ENCODE assay signal across 8 mouse cellular contexts in the genomic region with DNA sequence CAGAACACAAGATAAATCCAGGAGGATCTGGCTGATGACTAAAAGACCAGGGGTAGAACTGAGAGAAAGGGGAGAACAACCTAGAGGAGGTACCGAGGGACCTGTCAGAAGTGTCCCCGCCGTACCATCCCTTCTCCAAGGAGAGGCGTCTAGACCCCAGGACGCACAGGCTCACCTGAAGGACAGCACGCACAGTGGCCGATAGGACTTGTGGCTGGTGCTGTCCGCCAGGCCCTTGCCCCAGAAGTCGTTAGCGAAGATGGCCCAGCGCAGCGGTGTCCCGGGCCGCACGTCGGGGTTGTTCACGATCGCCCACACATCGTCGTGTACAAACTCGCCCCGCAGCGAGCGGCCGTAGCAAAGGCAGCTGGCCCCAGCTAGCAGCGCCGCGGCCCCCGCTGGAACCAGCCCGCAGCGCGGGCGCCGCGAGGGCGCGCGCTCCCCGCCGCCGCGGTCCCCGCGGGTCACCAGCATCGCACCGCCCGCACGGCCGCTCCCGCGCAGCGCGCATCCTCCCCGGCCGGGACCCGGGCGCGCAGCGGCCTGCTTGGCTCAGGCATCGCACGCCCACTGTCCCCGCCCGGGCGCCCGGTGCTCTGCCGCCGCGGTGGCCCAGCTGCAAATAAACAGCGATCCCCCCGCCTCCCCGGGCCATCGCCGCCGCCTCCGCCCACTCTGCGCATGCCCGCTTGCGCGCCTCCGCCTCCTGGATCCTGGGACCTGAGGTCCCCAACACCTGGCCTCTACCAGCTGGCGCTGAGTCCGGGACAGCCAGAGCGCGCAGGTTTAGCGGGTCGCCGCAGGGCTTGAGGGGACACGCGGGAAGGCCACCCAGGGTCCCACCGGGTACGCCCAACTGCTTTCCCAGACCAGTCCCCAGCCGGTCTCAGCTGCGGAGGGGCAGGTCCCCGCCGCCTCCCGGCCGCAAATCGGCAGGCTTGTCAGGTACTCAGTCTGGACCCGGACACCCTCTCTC. TPM values are rescaled to one million over a fixed set of nuclear protein-coding genes. Genes with fewer than 3 reads are reported as not detected.
A peak's percentile ranks its signal among the peaks of the same experiment; 100 is the strongest.
DNase-seq lines count a peak whose midpoint lies in the region; ATAC-seq lines count a peak whose summit lies in the region.

Gene Tmtc1 (minus strand): TSS at position 664 of the 976 bp plus-strand sequence.

- intact Hi-C loops in left cerebral cortex, postnatal 36 days (cut with DNase I) = loop anchor here (5.0 to 10.0 kb wide), 3 partner anchors 111 to 298 kb away; no protein-coding TSS in a partner anchor

- DNase-seq in adrenal gland, adult 2 months = peak; percentile 92
- peak; percentile 73 for DNase-seq in embryo, embryonic 10 days (ENCODE audit: low spot score)
- DNase-seq in gastrocnemius, postnatal 25 days = peak; percentile 85
- DNase-seq in induced T-regulatory cell, adult 2 months (ENCODE audit: low read depth) = peak; percentile 9
- DNase-seq in left cerebral cortex, postnatal 36 days (ENCODE audit: low spot score in 2 of 2) = peak; percentile 76 to 82
- DNase-seq in mesoderm, embryonic 11.5 days (ENCODE audit: low read depth, low spot score) = peak; percentile 58
- DNase-seq in skeletal muscle tissue, adult 2 months (ENCODE audit: low read depth, low spot score) = peak; percentile 76

- ATAC-seq in erythroid progenitor cell, adult 5-6 weeks (replicated peaks; ENCODE audit: low FRiP score, poor library complexity, severe bottlenecking) = no peak

RNA-seq across cellular contexts. Expression of gene Tmtc1, which starts in this region (rescaled TPM):
- 10 to 100 TPM in 1 of 2 experiments, 1 to 10 TPM in 1; 9.8 to 14.3 TPM for total RNA-seq in adrenal gland, adult 2 months (2021)
- 4.0 and 6.4 TPM in 2 replicates for polyA plus RNA-seq in adrenal gland, adult 2 months (2012; rRNA removed)
- total RNA-seq in gastrocnemius, postnatal 25 days (2021) = 10 to 100 TPM; 64.0 to 64.8 TPM
- 10 to 100 TPM; 53.3 to 57.4 TPM for total RNA-seq in left cerebral cortex, postnatal 36 days (2021)
- 0.42 TPM in 1 of 2 replicates, not detected in the other for total RNA-seq in erythroid progenitor cell, adult 5-6 weeks (2015; ENCODE audit: low replicate concordance)
- total RNA-seq in erythroid progenitor cell, adult 5-6 weeks (2017; ENCODE audit: low replicate concordance) = 0.26 and 0.45 TPM in 2 replicates

Comparison
In these comparisons a context has a peak if more than half of its experiments do, and no peak if none do; other contexts are left out.
1. RNA of gene Tmtc1 (total RNA-seq): 64.0 to 64.8 TPM in gastrocnemius, postnatal 25 days, 53.3 to 57.4 TPM in left cerebral cortex, postnatal 36 days and 9.8 to 14.3 TPM in adrenal gland, adult 2 months; 0.26 to 0.45 TPM in erythroid progenitor cell, adult 5-6 weeks; every median in the first group is over 4 times any median in the second.
2. DNase-seq: peak in every context shown above with its lines; median percentile 92 in adrenal gland, adult 2 months; 85 in gastrocnemius, postnatal 25 days; 79 in left cerebral cortex, postnatal 36 days; 76 in skeletal muscle tissue, adult 2 months; 73 in embryo, embryonic 10 days; 58 in mesoderm, embryonic 11.5 days; 9 in induced T-regulatory cell, adult 2 months.